Mouse (Mus musculus): ENCODE data around the gene Scn5a. TPM values are rescaled to one million over a fixed set of nuclear protein-coding genes. Genes with fewer than 3 reads are reported as not detected.

Scn5a gene
- polyA plus RNA-seq, 1 experiment from 2014 or later, result 0.11 TPM

DNA sequence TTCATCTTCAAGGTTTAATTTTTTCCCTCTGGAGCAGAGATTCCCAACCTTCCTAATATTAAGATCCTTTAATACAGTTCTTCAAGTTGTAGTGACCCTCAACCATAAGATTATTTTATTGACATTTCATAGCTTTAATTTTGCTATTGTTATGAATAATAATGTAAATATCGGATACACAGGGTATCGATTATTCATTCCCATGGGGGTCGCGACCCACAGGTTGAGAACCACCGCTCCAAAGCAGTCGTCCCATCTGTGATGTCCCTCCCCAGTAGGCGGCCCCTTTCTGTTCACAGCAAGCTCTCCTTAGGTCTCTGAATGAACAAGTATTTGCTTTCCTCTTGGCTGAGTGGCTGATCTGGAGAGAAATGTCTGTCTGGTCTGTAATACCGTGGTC lies 10.8 kb upstream of the Scn5a start:
- DNase-seq, result no peak
- 89% methylated on average over 8 of the region's 8 CpGs for WGBS

DNA sequence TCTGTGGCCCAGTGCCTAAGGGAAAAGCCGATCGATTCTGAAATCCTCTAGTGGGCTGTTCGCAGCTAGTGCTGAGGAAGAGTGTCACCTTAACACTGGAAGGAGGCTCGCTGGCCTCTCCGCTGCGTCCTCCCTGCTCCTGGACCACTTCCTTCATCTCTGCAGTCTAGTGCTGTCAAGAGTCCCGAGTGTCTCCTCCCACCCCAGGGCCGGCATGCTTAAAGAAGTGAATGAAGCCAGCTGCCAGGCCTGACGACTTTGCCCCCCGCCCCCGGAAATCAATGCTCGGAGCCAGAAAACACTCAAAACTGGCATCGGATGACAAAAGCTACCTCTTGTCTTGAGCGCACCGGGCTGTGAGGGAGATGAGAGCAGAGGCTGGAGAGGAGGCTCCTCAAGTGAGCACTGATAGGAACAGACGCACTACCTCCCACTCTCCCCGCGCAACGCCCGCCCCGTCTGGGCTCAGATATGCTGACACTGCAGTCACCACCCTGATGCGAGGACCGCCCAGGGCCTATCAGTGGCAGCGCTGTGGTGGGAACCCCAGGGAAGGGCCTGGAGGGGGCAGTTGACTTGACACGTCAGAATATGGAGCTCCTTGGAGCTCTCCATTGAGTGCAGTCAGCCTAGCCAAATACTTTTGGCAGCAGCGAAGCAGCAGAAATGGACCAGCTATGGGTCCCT lies 10.1 kb upstream of the Scn5a start:
- Histone ChIP-seq H3K4me3 (replicated peaks; ENCODE audit: low read depth, low read length) (no peak overlapping the region), H3K36me3 (ENCODE audit: control insufficient read depth, insufficient read depth, low read length) (no peaks in the 10 kb centered on the region), H3K27ac (replicated peaks; ENCODE audit: low read depth, low read length) (no peak overlapping the region), H3K4me1 (ENCODE audit: control insufficient read depth, insufficient read depth, low read length) (no peaks in the 10 kb centered on the region), H3K27me3 (ENCODE audit: control insufficient read depth, insufficient read depth, low read length) (peaks cover 3% of the 10 kb centered on the region; the same call in 1 of the 2 replicates), H3K4me2 (ENCODE audit: low read length) (no peak overlapping the region), H3K9me3 (ENCODE audit: control insufficient read depth, low read length) (no peaks in the 10 kb centered on the region), H3K9ac (replicated peaks; ENCODE audit: low read length) (no peak overlapping the region)
- DNase-seq (no peak), ATAC-seq (ENCODE audit: low FRiP score, low TSS enrichment) (no peak)
- whole genome bisulfite sequencing, result 49% methylated on average over 26 of the region's 26 CpGs

More for the DNA sequence above, 10.8 kb upstream of the Scn5a start:
- Histone ChIP-seq H3K9me3 (ENCODE audit: control insufficient read depth, low read length) (no peaks in the 10 kb centered on the region), H3K27me3 (ENCODE audit: control insufficient read depth, insufficient read depth, low read length) (peaks cover 3% of the 10 kb centered on the region; the same call in 1 of the 2 replicates), H3K4me2 (ENCODE audit: low read length) (no peak overlapping the region), H3K9ac (replicated peaks; ENCODE audit: low read length) (no peak overlapping the region), H3K4me3 (replicated peaks; ENCODE audit: low read depth, low read length) (no peak overlapping the region), H3K4me1 (ENCODE audit: control insufficient read depth, insufficient read depth, low read length) (no peaks in the 10 kb centered on the region), H3K27ac (replicated peaks; ENCODE audit: low read depth, low read length) (no peak overlapping the region), H3K36me3 (ENCODE audit: control insufficient read depth, insufficient read depth, low read length) (no peaks in the 10 kb centered on the region)
- ATAC-seq (ENCODE audit: low FRiP score, low TSS enrichment), result no peak

DNA sequence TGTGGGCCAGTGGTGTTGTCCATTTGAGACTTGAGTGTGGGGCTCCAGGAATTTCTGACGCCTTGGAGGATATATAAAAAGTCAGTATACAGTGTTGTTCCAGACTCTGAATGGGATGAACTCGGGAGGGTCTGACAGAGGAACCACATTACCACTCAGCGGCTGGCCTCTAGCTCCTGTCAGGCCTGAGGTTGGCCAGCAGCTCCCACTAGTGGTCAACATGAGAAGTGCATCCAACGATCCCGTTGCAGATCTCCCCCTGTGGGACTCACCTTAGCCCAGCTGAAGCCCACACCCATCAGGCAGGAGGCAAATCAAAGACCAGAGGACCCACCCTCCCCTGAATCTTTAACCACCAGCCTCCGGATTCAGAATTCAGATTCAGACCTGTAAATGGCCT lies 1.9 kb upstream of the Scn5a start:
- Histone ChIP-seq H3K36me3 (ENCODE audit: control insufficient read depth, insufficient read depth, low read length) (no peaks in the 10 kb centered on the region), H3K9ac (replicated peaks; ENCODE audit: low read length) (no peak overlapping the region), H3K27me3 (ENCODE audit: control insufficient read depth, insufficient read depth, low read length) (peaks cover 65% of the 10 kb centered on the region), H3K9me3 (ENCODE audit: control insufficient read depth, low read length) (no peaks in the 10 kb centered on the region), H3K4me2 (ENCODE audit: low read length) (no peak overlapping the region), H3K27ac (replicated peaks; ENCODE audit: low read depth, low read length) (no peak overlapping the region), H3K4me1 (ENCODE audit: control insufficient read depth, insufficient read depth, low read length) (peaks cover 12% of the 10 kb centered on the region), H3K4me3 (replicated peaks; ENCODE audit: low read depth, low read length) (no peak overlapping the region)
- WGBS, result 0% methylated on average over 6 of the region's 6 CpGs
- DNase-seq, result peak; percentile 88
- peak; percentile 27; the same call in 1 of the 2 replicates for ATAC-seq (ENCODE audit: low FRiP score, low TSS enrichment)

DNA sequence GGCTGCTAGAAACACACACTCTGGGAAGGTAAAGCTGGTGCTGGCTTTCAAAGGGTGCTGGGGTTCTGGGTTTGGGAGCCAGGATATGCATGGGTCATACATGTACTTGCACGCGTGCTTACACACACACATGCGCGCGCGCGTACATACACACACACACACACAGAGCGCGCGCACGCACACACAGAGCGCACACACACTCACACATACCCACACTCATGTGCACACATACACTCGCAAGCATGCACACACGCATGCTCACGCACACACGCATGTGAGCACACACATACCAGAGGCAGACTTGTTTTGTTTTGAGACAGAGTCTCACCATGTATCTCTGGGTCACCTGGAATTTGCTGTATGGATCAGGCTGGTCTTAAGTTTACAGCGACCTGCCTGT lies 1.4 kb upstream of the Scn5a start:
- H3K36me3 ChIP-seq (ENCODE audit: control insufficient read depth, insufficient read depth, low read length), result no peaks in the 10 kb centered on the region
- H3K9ac ChIP-seq (replicated peaks; ENCODE audit: low read length), result no peak overlapping the region
- H3K27me3 ChIP-seq (ENCODE audit: control insufficient read depth, insufficient read depth, low read length), result peaks cover 70% of the 10 kb centered on the region
- no peak overlapping the region for H3K27ac ChIP-seq (replicated peaks; ENCODE audit: low read depth, low read length)
- ATAC-seq (ENCODE audit: low FRiP score, low TSS enrichment) (no peak), DNase-seq (no peak)
- WGBS, result 90% methylated on average over 17 of the region's 17 CpGs
- H3K4me1 ChIP-seq (ENCODE audit: control insufficient read depth, insufficient read depth, low read length), result peaks cover 12% of the 10 kb centered on the region
- no peak overlapping the region for H3K4me2 ChIP-seq (ENCODE audit: low read length)
- H3K9me3 ChIP-seq (ENCODE audit: control insufficient read depth, low read length), result no peaks in the 10 kb centered on the region
- no peak overlapping the region for H3K4me3 ChIP-seq (replicated peaks; ENCODE audit: low read depth, low read length)

DNA sequence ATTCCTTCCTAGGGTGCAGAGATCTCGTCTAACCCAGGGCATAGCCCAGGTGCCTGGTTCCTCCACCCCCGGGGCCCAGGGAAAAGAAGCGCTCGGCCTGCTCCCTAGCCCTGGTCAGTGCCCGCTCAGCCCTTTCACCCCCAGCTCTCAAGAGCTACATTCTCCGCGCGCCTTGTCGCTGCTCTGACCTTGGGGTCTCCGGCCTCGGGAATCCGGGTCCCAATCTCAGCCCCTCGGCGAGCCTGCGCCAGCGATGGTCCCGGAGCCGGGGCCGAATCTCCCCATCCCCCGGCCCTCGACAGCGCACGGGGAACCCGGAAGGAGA lies 543 bp downstream of the Scn5a start:
- no peaks in the 10 kb centered on the region for H3K36me3 ChIP-seq (ENCODE audit: control insufficient read depth, insufficient read depth, low read length)
- H3K27ac ChIP-seq (replicated peaks; ENCODE audit: low read depth, low read length), result no peak overlapping the region
- peak overlapping the region; percentile 76 for H3K4me2 ChIP-seq (ENCODE audit: low read length)
- DNase-seq, result no peak
- 2% methylated on average over 24 of the region's 24 CpGs for WGBS
- H3K27me3 ChIP-seq (ENCODE audit: control insufficient read depth, insufficient read depth, low read length), result peaks cover 89% of the 10 kb centered on the region
- no peaks in the 10 kb centered on the region for H3K9me3 ChIP-seq (ENCODE audit: control insufficient read depth, low read length)
- ATAC-seq (ENCODE audit: low FRiP score, low TSS enrichment), result no peak
- H3K4me1 ChIP-seq (ENCODE audit: control insufficient read depth, insufficient read depth, low read length), result peaks cover 12% of the 10 kb centered on the region
- peak overlapping the region; percentile 44 for H3K4me3 ChIP-seq (replicated peaks; ENCODE audit: low read depth, low read length)
- peak overlapping the region; percentile 45 for H3K9ac ChIP-seq (replicated peaks; ENCODE audit: low read length)

DNA sequence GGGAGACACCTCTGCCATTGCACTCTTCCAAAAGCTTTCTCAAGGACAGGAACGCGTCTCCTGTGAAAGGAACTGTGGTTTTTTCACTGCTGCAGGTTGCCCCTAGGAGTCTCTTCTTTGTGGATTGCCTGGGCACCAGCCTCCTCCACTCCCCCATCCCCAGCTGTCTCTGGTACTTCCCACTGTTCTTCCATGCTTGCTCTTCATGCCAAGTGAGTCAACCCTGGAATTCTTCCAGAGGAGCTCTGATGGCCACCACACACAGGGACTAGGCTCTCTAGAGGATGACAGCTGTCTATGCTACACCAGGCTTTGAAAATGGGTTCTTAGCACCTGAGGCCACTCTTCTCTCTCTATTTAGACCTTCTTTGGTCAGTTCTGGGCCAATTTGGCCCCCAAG lies 1.8 kb downstream of the Scn5a start:
- no peak overlapping the region for H3K9ac ChIP-seq (replicated peaks; ENCODE audit: low read length)
- H3K27me3 ChIP-seq (ENCODE audit: control insufficient read depth, insufficient read depth, low read length), result peaks cover 96% of the 10 kb centered on the region
- ATAC-seq (ENCODE audit: low FRiP score, low TSS enrichment) (no peak), DNase-seq (no peak)
- 89% methylated on average over 2 of the region's 2 CpGs for WGBS
- peaks cover 15% of the 10 kb centered on the region for H3K4me1 ChIP-seq (ENCODE audit: control insufficient read depth, insufficient read depth, low read length)
- no peaks in the 10 kb centered on the region for H3K9me3 ChIP-seq (ENCODE audit: control insufficient read depth, low read length)
- H3K4me2 ChIP-seq (ENCODE audit: low read length), result no peak overlapping the region
- H3K27ac ChIP-seq (replicated peaks; ENCODE audit: low read depth, low read length), result no peak overlapping the region
- no peak overlapping the region for H3K4me3 ChIP-seq (replicated peaks; ENCODE audit: low read depth, low read length)
- H3K36me3 ChIP-seq (ENCODE audit: control insufficient read depth, insufficient read depth, low read length), result no peaks in the 10 kb centered on the region

DNA sequence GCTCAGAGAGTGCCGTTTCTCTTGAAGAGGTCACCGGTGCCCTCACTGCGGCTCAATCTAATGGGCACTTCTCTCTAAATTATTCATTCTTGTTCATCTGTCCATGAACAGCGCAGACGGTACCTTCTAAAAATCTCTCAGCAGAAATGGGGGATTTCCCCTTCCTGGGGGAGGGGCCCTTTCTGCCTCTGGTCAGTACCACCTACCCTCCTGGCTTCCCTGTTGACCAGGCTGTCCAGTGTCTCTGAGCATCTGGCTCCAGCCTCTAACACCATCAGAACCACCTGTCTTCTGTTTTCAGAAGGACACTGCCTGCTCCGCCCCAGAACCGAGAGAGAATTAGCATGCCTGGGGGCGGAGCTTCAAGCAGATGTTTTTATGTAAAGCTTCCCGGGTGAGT lies 3.1 kb downstream of the Scn5a start:
- H3K9ac ChIP-seq (replicated peaks; ENCODE audit: low read length), result no peak overlapping the region
- WGBS, result 54% methylated on average over 9 of the region's 9 CpGs
- H3K36me3 ChIP-seq (ENCODE audit: control insufficient read depth, insufficient read depth, low read length), result no peaks in the 10 kb centered on the region
- no peak overlapping the region for H3K4me3 ChIP-seq (replicated peaks; ENCODE audit: low read depth, low read length)
- peaks cover 27% of the 10 kb centered on the region for H3K4me1 ChIP-seq (ENCODE audit: control insufficient read depth, insufficient read depth, low read length)
- H3K4me2 ChIP-seq (ENCODE audit: low read length), result no peak overlapping the region
- H3K9me3 ChIP-seq (ENCODE audit: control insufficient read depth, low read length), result no peaks in the 10 kb centered on the region
- no peak for ATAC-seq (ENCODE audit: low FRiP score, low TSS enrichment)
- H3K27me3 ChIP-seq (ENCODE audit: control insufficient read depth, insufficient read depth, low read length), result peaks cover 94% of the 10 kb centered on the region
- DNase-seq, result no peak
- H3K27ac ChIP-seq (replicated peaks; ENCODE audit: low read depth, low read length), result no peak overlapping the region

DNA sequence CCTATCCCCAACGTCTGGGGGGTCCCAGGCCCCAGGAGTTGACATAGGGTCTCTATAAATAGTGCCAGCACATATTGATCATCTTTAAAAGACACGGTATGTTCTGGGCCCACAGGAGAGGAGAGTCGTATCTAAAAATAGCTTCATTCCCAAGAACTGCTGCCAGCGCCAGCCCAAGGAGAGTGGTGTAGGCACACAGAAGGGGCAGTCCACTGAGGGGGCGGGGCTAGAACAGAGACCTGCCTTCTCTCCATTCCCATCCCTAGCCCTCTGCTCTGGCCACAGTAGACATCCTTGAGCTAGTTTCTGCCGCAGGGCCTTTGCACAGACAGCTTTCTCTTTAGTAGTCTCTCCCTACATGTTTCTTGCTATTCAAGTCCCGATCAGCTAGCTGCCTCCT lies 4.5 kb downstream of the Scn5a start:
- 80% methylated on average over 7 of the region's 7 CpGs for WGBS

DNA sequence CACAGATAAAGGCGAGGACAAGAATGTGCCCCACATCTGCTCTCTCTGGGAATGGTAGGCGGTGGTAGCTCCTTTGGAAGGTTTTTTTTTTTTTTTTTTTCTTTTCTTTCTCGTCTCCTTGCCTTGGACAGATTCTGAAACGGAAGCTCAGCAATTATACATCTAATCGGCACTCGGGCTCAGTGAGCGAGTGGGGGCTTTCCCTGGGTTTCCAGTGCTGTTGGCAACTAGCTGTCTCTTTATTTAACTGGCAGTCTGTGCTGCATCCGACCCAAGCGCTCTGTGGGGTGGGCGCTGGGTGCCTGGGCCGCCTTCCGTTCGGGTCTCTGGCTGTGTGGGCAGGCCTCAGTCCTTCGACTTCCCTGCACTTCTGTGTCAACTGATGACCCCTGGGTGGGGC lies 5.8 kb downstream of the Scn5a start:
- ATAC-seq (ENCODE audit: low FRiP score, low TSS enrichment), result no peak
- H3K9ac ChIP-seq (replicated peaks; ENCODE audit: low read length), result no peak overlapping the region
- DNase-seq, result no peak

More for the DNA sequence above, 4.5 kb downstream of the Scn5a start:
- Histone ChIP-seq H3K27me3 (ENCODE audit: control insufficient read depth, insufficient read depth, low read length) (peaks cover 93% of the 10 kb centered on the region), H3K27ac (replicated peaks; ENCODE audit: low read depth, low read length) (no peak overlapping the region), H3K4me1 (ENCODE audit: control insufficient read depth, insufficient read depth, low read length) (peaks cover 28% of the 10 kb centered on the region), H3K4me3 (replicated peaks; ENCODE audit: low read depth, low read length) (no peak overlapping the region), H3K9ac (replicated peaks; ENCODE audit: low read length) (no peak overlapping the region), H3K36me3 (ENCODE audit: control insufficient read depth, insufficient read depth, low read length) (no peaks in the 10 kb centered on the region), H3K4me2 (ENCODE audit: low read length) (no peak overlapping the region), H3K9me3 (ENCODE audit: control insufficient read depth, low read length) (no peaks in the 10 kb centered on the region)
- DNase-seq (no peak), ATAC-seq (ENCODE audit: low FRiP score, low TSS enrichment) (no peak)

More for the DNA sequence above, 5.8 kb downstream of the Scn5a start:
- Histone ChIP-seq H3K4me3 (replicated peaks; ENCODE audit: low read depth, low read length) (no peak overlapping the region), H3K4me1 (ENCODE audit: control insufficient read depth, insufficient read depth, low read length) (peaks cover 16% of the 10 kb centered on the region), H3K27ac (replicated peaks; ENCODE audit: low read depth, low read length) (no peak overlapping the region), H3K4me2 (ENCODE audit: low read length) (no peak overlapping the region), H3K27me3 (ENCODE audit: control insufficient read depth, insufficient read depth, low read length) (peaks cover 94% of the 10 kb centered on the region), H3K36me3 (ENCODE audit: control insufficient read depth, insufficient read depth, low read length) (no peaks in the 10 kb centered on the region), H3K9me3 (ENCODE audit: control insufficient read depth, low read length) (no peaks in the 10 kb centered on the region)
- 33% methylated on average over 14 of the region's 14 CpGs for WGBS
